Mouse (Mus musculus): ENCODE results near the gene Dusp27.

Dusp27 gene

DNA sequence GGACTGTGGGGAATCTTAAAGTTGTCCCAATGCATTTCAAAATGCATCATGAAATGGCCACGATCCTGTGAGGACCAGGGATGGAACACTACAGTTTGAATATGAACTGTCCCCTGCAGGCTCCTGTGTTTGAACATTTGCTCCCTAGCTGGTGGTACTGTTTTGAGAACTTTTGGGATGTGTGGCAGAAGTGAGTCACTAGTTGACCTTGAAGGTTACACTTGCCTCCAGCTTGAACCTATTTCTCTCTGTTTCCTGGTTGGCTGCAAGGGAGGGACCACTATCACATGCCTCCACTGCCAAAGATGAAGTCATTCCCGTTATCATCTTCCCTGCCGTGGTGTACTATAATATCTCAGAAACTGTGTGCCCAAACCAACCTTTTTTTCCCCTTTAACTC lies 12.7 kb downstream of the Dusp27 start:
- in situ Hi-C loops (cut with MboI; ENCODE audit: low sequenced_read_pairs) = no loop called here

DNA sequence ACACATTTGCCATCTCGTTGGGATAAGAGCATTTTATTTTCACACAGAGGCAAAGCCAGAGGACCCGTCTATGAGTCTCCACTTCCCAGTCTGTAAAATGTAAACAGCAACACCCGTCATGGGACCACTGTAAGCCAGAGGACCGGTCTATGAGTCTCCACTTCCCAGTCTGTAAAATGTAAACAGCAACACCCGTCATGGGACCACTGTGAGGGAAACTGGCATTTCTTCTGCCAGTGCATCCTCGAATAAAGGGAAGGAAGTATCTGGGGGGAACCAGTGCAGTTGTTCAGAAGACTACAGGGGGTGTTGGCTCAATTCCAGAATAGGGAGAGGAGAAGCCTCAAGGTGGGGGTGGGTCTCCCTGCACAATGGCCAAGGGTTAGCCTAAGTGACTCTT lies 22.3 kb downstream of the Dusp27 start:
- in situ Hi-C loops (cut with MboI; ENCODE audit: low sequenced_read_pairs) = no loop called here

DNA sequence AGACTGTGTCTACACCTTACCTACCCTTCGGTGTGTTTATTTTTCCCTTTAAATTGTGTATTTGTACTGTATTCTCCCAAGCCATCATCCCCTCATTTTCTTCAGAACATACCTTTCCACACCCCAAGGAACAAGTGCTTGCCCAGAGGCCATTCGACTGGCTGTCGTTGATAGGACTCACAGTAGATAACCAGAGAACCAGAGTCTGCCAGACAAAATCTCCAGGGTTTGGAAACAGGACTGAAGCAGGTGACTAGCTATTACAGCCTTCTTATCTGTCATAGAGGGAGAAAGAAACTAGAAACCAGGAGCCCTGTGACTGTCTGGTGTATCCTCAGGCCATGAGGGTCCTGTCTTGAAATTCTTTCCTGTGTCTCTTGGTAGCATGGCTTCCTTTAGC lies 22.9 kb downstream of the Dusp27 start:
- in situ Hi-C loops (cut with MboI; ENCODE audit: low sequenced_read_pairs) = no loop called here

DNA sequence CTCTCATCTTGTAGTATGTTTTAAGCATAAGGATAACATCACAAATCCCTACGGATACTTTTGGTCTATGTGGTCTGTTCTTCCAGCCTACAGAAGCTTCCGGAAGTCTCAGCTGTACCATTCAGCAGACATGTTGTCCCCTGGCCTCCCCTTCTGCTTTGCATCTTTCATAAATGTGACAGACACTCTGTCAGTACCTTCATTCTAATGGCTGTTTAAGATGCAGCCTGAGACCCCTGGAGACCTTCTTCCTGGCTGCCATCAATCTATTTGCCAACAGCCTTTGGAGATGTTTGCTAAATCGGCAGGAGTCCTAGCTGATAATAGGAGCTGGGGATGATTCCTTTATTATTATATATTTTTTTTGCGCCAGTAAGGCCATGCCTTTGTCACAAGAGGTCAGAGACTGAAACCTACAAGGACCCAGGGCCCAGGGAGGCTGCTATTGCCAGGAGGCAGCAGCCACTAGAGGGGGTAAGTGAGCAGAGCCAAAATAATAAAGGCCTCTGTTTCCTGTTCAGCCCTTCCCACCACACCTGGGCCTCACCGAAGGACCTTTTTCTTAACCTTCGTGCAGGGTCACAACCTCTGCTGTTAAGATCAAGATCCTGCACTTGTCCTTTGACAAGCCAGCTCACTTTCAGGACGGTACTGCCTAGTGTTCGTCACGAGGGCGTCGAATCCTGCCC lies 24.7 kb downstream of the Dusp27 start:
- in situ Hi-C loops (cut with MboI; ENCODE audit: low sequenced_read_pairs) = no loop called here

DNA sequence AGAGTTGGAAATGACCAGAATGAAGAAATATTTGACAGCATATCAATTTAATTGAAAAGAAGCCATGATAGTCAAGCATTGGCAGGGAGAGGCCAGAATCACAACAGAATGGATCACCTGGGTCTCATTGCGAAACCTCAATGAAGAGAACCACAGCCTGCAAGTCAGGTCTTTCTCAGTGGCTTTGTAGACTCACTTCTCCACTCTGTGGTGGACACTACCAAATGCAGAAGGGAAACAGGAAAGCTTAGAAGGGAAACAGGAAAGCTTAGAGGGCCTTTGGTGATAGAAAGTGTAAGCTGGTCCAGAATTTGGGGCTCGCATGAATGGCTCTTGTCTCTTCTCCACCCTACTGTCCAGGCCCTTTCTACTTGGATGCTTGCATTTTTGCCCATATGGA lies 29.6 kb downstream of the Dusp27 start:
- in situ Hi-C loops (cut with MboI; ENCODE audit: low sequenced_read_pairs) = no loop called here

DNA sequence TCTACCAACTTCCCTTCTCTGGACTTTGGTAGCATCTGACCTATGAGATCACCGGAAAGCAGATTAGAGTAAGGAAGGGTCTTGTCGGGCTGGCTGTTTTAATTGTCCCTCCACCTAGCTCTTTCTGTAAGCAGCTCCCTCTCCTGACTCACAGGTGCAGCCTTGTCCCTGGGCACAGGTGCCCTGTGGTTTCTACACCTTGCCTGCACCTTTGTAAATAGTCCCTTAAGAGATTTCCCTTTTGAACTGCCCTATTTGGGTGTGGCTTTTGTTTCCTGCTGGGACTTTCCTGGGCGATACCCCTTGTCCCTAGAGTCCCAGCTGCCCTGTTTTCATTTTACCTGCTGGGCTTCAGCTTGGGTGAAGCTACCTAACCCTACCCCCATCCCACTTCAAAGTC lies 33.3 kb downstream of the Dusp27 start:
- in situ Hi-C loops (cut with MboI; ENCODE audit: low sequenced_read_pairs) = no loop called here

GRCm38 (mm10) chr1:166090306-166090705 lies 37.4 kb downstream of the Dusp27 start:
- in situ Hi-C loops (cut with MboI; ENCODE audit: low sequenced_read_pairs) = no loop called here

- in situ Hi-C loops (cut with MboI; ENCODE audit: low sequenced_read_pairs) = no loop called here
Measured at GRCm38 (mm10) chr1:166089739-166090138, 38.0 kb downstream of the Dusp27 start.

DNA sequence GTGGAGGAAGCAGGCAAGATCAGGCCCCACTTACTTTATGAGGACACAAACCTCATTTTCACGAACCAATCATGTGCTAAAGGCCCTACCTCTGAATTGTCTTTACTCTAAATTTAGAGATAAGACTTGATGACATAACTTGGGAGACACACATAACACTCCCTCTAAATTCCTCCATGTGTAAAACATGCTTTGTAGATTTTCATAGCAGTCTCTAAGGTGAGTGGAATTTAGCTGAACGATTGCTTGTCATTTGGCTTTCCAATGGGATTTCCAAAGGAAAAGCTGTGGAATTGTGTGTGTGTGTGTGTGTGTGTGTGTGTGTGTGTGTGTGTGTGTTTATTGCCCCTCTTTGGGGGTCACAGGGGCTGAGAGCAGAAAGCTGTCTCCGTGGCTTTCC lies 38.4 kb downstream of the Dusp27 start:
- in situ Hi-C loops (cut with MboI; ENCODE audit: low sequenced_read_pairs) = no loop called here

DNA sequence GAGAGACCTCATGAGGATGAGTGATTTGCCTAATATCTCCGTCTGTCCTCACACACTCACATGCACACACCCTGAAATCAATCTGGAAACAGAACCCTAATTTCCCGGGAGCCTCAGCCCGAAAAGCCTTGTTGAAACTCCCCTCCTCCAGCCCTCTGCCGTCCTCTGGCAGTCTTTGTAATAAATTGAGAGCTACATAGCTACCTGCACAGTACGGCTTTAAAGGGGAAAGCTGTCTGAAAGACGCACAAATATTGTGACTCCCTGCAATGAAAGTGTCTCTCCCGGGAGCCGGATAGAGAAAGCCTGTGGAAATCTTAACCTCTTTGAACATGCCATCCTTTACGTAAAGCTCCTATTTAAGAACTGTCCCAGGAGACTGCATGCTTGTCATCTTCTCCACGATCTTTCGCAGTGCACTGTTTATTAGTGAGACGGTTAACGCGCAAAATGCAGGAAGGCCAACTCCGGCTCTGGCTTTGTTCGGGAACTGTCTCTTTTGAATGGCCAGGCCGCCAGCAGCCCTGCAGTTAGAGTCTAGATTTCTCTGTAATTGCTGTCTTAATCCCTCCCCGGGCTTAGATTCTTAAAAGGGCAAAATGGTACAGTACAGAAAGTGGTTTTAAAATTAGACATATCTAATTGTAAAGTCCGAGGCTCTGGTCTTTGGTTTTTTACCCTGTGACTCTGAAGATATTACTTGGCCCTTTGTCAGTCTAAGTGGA lies 39.1 kb downstream of the Dusp27 start:
- in situ Hi-C loops (cut with MboI; ENCODE audit: low sequenced_read_pairs) = no loop called here

DNA sequence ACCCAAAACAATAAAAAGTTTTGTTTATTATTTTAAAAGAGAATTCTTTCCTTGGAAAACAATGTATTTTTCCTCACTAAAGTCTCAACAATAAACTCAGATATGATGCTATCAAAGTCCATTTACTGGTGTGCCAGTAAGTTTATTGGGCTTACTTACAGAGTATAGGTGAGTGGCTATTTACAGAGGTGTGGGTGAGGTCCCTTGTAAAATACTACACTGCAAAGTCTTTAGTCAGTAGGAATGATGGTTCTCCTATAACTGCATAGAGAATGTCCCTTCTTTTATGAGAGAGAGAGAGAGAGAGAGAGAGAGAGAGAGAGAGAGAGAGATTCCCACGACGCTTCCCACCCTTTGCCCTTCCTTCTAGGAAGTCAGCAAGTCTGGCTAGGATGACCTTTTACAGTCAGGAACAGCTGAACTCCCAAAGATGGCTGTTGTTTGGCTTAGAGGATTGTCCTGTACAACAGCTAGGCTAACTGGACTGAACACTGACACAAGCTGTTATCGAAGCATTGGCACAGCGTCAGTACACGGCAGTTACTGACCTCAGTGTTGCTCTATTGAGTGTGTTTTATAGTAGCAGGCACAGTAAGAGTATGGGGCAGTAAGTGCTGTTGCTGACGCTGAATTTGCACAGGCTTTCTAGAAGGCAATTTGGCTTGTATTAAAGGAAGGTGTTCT lies 50.5 kb downstream of the Dusp27 start:
- in situ Hi-C loops (cut with MboI; ENCODE audit: low sequenced_read_pairs) = no loop called here

GRCm38 (mm10) chr1:166067856-166068440 lies 59.8 kb downstream of the Dusp27 start:
- in situ Hi-C loops (cut with MboI; ENCODE audit: low sequenced_read_pairs) = no loop called here

- in situ Hi-C loops (cut with MboI; ENCODE audit: low sequenced_read_pairs) = no loop called here
Measured at GRCm38 (mm10) chr1:166063870-166064269, 63.9 kb downstream of the Dusp27 start.

DNA sequence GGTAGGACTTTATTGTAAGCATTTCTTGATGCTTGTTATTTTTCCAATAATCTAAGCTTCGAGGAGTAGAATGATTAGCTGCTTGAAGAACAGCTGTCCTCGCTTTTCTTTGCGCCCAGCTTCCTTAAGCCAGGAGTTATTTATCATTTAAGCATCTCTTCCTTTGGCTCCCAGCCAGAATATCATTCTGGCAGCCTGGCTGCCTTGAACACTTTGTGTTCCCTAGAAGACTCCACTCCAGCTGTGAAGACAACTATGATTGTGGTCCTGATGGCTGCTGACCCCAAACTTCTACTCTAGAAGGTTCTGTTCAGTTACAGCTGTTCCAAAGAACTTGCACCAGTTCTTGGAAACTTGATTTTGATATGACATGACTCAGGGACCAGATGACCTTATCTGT lies 66.2 kb downstream of the Dusp27 start:
- in situ Hi-C loops (cut with MboI; ENCODE audit: low sequenced_read_pairs) = no loop called here

DNA sequence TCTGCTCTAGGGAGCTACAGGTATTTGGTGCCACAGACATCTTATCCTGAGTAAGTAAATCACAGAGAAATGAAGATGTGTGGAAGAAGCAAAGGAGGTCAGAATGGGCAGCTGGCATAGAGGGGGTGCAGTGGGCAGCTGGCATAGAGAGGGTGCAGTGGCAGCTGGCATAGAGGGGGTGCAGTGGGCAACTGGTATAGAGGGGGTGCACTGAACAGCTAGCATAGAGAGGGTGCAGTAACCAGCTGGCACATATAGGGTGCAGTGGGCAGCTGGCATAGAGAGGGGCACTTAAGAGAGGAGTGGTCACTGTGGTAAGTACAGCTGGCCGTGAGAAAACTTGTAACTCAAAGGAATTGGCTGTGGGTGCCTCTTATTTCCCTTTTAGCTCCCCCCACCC lies 67.3 kb downstream of the Dusp27 start:
- in situ Hi-C loops (cut with MboI; ENCODE audit: low sequenced_read_pairs) = no loop called here

- in situ Hi-C loops (cut with MboI; ENCODE audit: low sequenced_read_pairs) = no loop called here
Measured at GRCm38 (mm10) chr1:166056098-166056756, 71.5 kb downstream of the Dusp27 start.

GRCm38 (mm10) chr1:166053285-166053955 lies 74.3 kb downstream of the Dusp27 start:
- in situ Hi-C loops (cut with MboI; ENCODE audit: low sequenced_read_pairs) = no loop called here

GRCm38 (mm10) chr1:166049046-166049827 lies 78.5 kb downstream of the Dusp27 start:
- in situ Hi-C loops (cut with MboI; ENCODE audit: low sequenced_read_pairs) = no loop called here

DNA sequence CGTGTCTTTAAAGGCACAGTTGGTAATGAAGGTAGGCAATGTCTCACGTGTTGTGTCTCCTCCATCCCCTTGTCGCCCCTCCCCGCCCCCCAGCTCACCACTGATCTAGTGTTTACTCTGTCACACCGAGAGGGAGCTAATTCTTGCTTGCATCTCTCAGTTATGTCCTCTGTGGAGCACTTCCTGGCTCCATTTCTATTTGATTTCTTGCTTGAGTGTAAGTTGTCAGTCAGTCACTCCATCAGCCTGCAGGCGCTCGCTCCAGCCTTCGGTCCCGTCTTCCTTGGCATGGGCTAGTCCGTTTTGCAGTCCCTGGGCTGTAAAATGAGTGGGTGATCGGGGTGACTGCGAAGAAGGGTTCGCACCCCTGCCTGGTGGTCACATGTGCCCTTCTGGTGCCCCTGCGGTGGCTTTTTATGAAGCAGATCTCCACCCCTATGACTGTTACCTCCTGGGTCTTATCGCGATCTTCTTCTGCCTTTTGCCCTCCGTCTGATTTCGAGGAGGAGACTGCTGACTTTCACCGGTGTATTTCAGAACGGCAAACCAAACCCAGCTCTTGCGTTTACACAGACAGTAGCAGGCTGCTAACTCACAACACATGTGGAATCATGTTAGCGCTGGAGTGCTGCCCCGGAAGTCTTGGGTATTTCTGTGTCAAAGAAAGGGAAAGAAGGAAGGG lies 79.4 kb downstream of the Dusp27 start:
- in situ Hi-C loops (cut with MboI; ENCODE audit: low sequenced_read_pairs) = no loop called here

Measured in CH12F3 (cell line).